Mouse (Mus musculus) stomach, postnatal 0 days (tissue): ENCODE data around the gene Rubcnl.
A peak's percentile ranks its signal among the peaks of the same experiment; 100 is the strongest.

Experiments
- CTCF ChIP-seq: IDR thresholded peaks from 2 replicates; pipeline ENCODE4 v1.5.1; 2016; ENCODE audit warnings: antibody characterized with exemption, low read depth, mild to moderate bottlenecking, moderate library complexity
- EP300 ChIP-seq: optimal IDR thresholded peaks from 2 replicates; pipeline ENCODE3; 2016; ENCODE audit warnings: antibody characterized with exemption

GRCm38 (mm10) chr14:75068430-75069112 is 52.7 kb downstream of the Rubcnl start:
- TF ChIP-seq CTCF (0 out of 2 replicates have a peak, but pooled peaks have one; percentile 4), EP300 (no peak)
